ENCODE assay signal across 8 mouse cellular contexts in the genomic region with DNA sequence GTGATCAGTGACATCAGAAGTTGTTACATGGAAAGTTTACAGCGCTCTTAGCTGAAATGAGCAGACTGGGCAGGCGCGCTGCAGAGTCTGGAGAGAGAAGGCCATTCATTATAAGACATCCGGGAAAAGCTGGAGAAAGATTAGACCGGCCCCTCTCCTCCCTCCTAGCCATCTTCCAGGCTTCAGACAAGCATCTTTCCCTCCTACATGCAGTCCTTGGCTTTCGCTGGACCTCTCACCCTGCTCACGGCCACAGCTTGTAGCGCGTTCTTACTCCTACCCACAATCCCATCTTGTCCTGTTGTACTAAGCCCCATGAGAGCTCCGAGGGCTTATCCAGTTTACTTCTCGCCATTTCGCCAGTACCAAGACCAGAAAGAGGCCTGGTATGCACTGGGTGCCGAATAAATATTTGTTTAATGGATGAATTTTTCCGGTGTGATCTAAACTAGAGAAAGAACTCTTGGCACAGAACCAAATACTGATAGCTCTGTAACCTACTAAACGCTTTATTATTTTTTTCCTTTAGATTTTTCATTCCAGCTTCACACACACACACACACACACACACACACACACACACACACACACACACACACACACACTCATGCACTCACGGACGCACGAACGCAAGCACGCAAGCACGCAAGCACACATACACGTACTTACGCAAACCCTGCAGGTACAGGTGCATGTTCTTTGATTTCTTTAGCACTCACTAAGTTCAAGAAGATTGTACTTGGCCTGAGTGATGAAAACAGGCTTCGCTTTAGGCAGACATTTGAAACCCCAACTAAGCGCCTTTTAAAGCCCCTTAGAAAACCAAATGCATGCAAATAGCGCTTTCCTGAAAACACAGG. TPM values are rescaled to one million over a fixed set of nuclear protein-coding genes. Genes with fewer than 3 reads are reported as not detected.
DNase-seq lines count a peak whose midpoint lies in the region; ATAC-seq and TF ChIP-seq lines count a peak whose summit lies in the region.

No protein-coding gene starts in this region.

- peak overlapping the region; percentile 39 for H3K4me3 ChIP-seq in lung, adult 2 months (replicated peaks; ENCODE audit: extremely low read depth, low read depth, low read length)
- 0 out of 2 replicates have a peak overlapping the region, but pooled peaks have one; percentile 11 for H3K4me3 ChIP-seq in forebrain, embryonic 14.5 days (ENCODE audit: low read depth, low read length)
- peak overlapping the region; percentile 28 for H3K4me3 ChIP-seq in limb, embryonic 15.5 days

- no peaks in the 10 kb centered on the region for H3K9me3 ChIP-seq in forebrain, embryonic 14.5 days (replicated peaks; ENCODE audit: control insufficient read depth, low read length)
- no peaks in the 10 kb centered on the region for H3K9me3 ChIP-seq in limb, embryonic 15.5 days

- ATAC-seq in forebrain, embryonic 14.5 days = no peak
- ATAC-seq in limb, embryonic 15.5 days (ENCODE audit: insufficient number of reproducible peaks, low FRiP score, low TSS enrichment, low read depth) = no peak
- no peak for ATAC-seq in megakaryocyte, adult 5-6 weeks (ENCODE audit: poor library complexity, severe bottlenecking)

- peak overlapping the region; percentile 30 for H3K9ac ChIP-seq in forebrain, embryonic 14.5 days (ENCODE audit: low read length)
- H3K9ac ChIP-seq in limb, embryonic 15.5 days = no peak overlapping the region

- no peak for TF ChIP-seq POLR2A in lung, adult 2 months (IDR thresholded peaks at IDR 0.05; ENCODE audit: borderline replicate concordance, extremely low read depth, low read depth, low read length)

- WGBS in lung, adult 2 months = 35% methylated on average over 26 of the region's 26 CpGs
- WGBS in forebrain, embryonic 14.5 days = 22% methylated on average over 26 of the region's 26 CpGs
- WGBS in limb, embryonic 15.5 days = 15% methylated on average over 26 of the region's 26 CpGs

- no peak for TF ChIP-seq CTCF in lung, adult 2 months (IDR thresholded peaks at IDR 0.05; ENCODE audit: insufficient read depth, low read length)

- H3K4me2 ChIP-seq in forebrain, embryonic 14.5 days (ENCODE audit: low read length) = peak overlapping the region; percentile 34
- H3K4me2 ChIP-seq in limb, embryonic 15.5 days = peak overlapping the region; percentile 49

- H3K27ac ChIP-seq in forebrain, embryonic 14.5 days (ENCODE audit: low read depth, low read length) = no peak overlapping the region
- H3K27ac ChIP-seq in limb, embryonic 15.5 days = no peak overlapping the region

- no peaks in the 10 kb centered on the region; the same call in 1 of the 2 replicates for H3K4me1 ChIP-seq in lung, adult 2 months (ENCODE audit: control insufficient read depth, insufficient read depth, low read length)
- H3K4me1 ChIP-seq in forebrain, embryonic 14.5 days (ENCODE audit: control insufficient read depth, insufficient read depth, low read length) = peaks cover 14% of the 10 kb centered on the region
- H3K4me1 ChIP-seq in limb, embryonic 15.5 days = peaks cover 13% of the 10 kb centered on the region

- H3K36me3 ChIP-seq in forebrain, embryonic 14.5 days (ENCODE audit: control insufficient read depth, insufficient read depth, low read length) = no peaks in the 10 kb centered on the region
- H3K36me3 ChIP-seq in limb, embryonic 15.5 days = no peaks in the 10 kb centered on the region

- H3K27me3 ChIP-seq in forebrain, embryonic 14.5 days (replicated peaks; ENCODE audit: control insufficient read depth, insufficient read depth, low read length) = peaks cover 4% of the 10 kb centered on the region; the same call in 1 of the 2 replicates
- H3K27me3 ChIP-seq in limb, embryonic 15.5 days = peaks cover 11% of the 10 kb centered on the region

- DNase-seq in lung, adult 2 months = peak; percentile 29
- DNase-seq in lung, postnatal 14 days = no peak
- DNase-seq in forebrain, embryonic 14.5 days (ENCODE audit: low spot score) = peak; percentile 37
- peak; percentile 36 for DNase-seq in retina, embryonic 14.5 days (ENCODE audit: low spot score)
- no peak for DNase-seq in cerebellum, adult 9-10 months
- DNase-seq in urinary bladder, postnatal 14 days (ENCODE audit: low spot score) = no peak

RNA-seq across cellular contexts. Expression of gene Enc1, which starts 41.4 kb away (rescaled TPM):
- 7.3 and 8.5 TPM in 2 replicates for polyA plus RNA-seq in lung, adult 2 months (2012; rRNA removed)
- polyA plus RNA-seq in forebrain, embryonic 14.5 days (2014; fragmentation: Nextera tagmentation; extraction: Ambion mirVana) = 89.5 and 96.5 TPM in 2 replicates
- polyA plus RNA-seq in limb, embryonic 15.5 days (2015; fragmentation: Nextera tagmentation; extraction: Ambion mirVana) = 6.1 and 10.4 TPM in 2 replicates
- 2.0 and 3.0 TPM in 2 replicates for total RNA-seq in megakaryocyte, adult 5-6 weeks (2015)
- 2.3 and 3.5 TPM in 2 replicates for total RNA-seq in megakaryocyte, adult 5-6 weeks (2017)

Comparison
In these comparisons a context has a peak if more than half of its experiments do, and no peak if none do; other contexts are left out.
1. DNase-seq: peak in lung, adult 2 months (single experiment), forebrain, embryonic 14.5 days (single experiment) and retina, embryonic 14.5 days (single experiment); none in lung, postnatal 14 days (single experiment), cerebellum, adult 9-10 months (single experiment) and urinary bladder, postnatal 14 days (single experiment).
2. Peak in every context shown above with its lines, with median percentiles within 50 percentile points of each other: H3K4me3 ChIP-seq.